Mouse (Mus musculus) heart, postnatal 0 days (tissue): ENCODE results near the gene H13. TPM values are rescaled to one million over a fixed set of nuclear protein-coding genes. Genes with fewer than 3 reads are reported as not detected.

Experiments
- ATAC-seq: fragments of 200-750 bp; cut with Nextera tagmentation; 2 replicates; pipeline ENCODE4 v1.8.0; 2017; ENCODE audit warnings: low read depth, moderate number of reproducible peaks, moderate library complexity; ENCODE audit not compliant: insufficient read depth
- DNase-seq: peaks from one replicate; pipeline ENCODE4 v3.0.0-alpha.2; 2016; ENCODE audit warnings: low spot score
- H3K27ac ChIP-seq: fragments of 300-500 bp; sonication (generic); 2 replicates; pipeline ENCODE4 v1.5.1; 2014; ENCODE audit warnings: low read depth, mild to moderate bottlenecking
- H3K27me3 ChIP-seq: fragments of 300-500 bp; sonication (generic); 2 replicates; pipeline ENCODE4 v1.6.1; 2014; ENCODE audit warnings: low read length, mixed read lengths; ENCODE audit not compliant: control insufficient read depth, insufficient read depth
- H3K36me3 ChIP-seq: fragments of 300-500 bp; sonication (generic); replicated peaks from 2 replicates; pipeline ENCODE4 v1.6.1; 2014; ENCODE audit warnings: low read length, mixed read lengths; ENCODE audit not compliant: control insufficient read depth, insufficient read depth
- H3K4me1 ChIP-seq: fragments of 300-500 bp; sonication (generic); 2 replicates; pipeline ENCODE4 v1.6.1; 2014; ENCODE audit warnings: antibody characterized with exemption; ENCODE audit not compliant: control insufficient read depth, insufficient read depth
- H3K4me2 ChIP-seq: fragments of 300-500 bp; sonication (generic); 2 replicates; pipeline ENCODE4 v1.6.1; 2014; ENCODE audit warnings: low read depth, mild to moderate bottlenecking, low read length, moderate library complexity
- H3K4me3 ChIP-seq: fragments of 300-500 bp; sonication (generic); 2 replicates; pipeline ENCODE4 v1.5.1; 2014; ENCODE audit warnings: low read depth, low read length
- H3K9ac ChIP-seq: fragments of 300-500 bp; sonication (generic); replicated peaks from 2 replicates; pipeline ENCODE4 v1.6.1; 2014; ENCODE audit warnings: low read depth, low read length, mixed read lengths
- H3K9me3 ChIP-seq: fragments of 300-500 bp; sonication (generic); replicated peaks from 2 replicates; pipeline ENCODE4 v1.6.1; 2016; ENCODE audit warnings: low read length; ENCODE audit not compliant: control insufficient read depth
- CTCF ChIP-seq: IDR thresholded peaks from 2 replicates; pipeline ENCODE4 v1.5.1; 2016; ENCODE audit warnings: antibody characterized with exemption, control low read depth, low read depth
- EP300 ChIP-seq: IDR thresholded peaks from 2 replicates; pipeline ENCODE4 v1.6.1; 2016; ENCODE audit warnings: antibody characterized with exemption, low read depth
- WGBS: fragments of 180-500 bp; shearing (Covaris S2); extraction: QIAGEN DNeasy Blood & Tissue Kit; methylation state at CpG from one replicate; pipeline ENCODE4 v1.1.7; 2014; 5-methylcytosine and 5-hydroxymethylcytosine counted together
- polyA plus RNA-seq: library from polyadenylated mRNA; unstranded; fragments of >200 nt; fragmentation: Nextera tagmentation; extraction: Ambion mirVana; gene quantifications from 2 replicates; pipeline ENCODE4 v1.2.1, GENCODE M21; 2015
- total RNA-seq: library from RNA; depleted of rRNA; stranded (reverse); fragments of >200 nt; gene quantifications from 2 replicates; pipeline ENCODE4 v1.2.3, GENCODE M21; 2014; ENCODE audit warnings: low replicate concordance

Gene H13
- total and polyA plus RNA-seq, 2 experiments from 2014 or later = 55.0 to 68.6 TPM

DNA sequence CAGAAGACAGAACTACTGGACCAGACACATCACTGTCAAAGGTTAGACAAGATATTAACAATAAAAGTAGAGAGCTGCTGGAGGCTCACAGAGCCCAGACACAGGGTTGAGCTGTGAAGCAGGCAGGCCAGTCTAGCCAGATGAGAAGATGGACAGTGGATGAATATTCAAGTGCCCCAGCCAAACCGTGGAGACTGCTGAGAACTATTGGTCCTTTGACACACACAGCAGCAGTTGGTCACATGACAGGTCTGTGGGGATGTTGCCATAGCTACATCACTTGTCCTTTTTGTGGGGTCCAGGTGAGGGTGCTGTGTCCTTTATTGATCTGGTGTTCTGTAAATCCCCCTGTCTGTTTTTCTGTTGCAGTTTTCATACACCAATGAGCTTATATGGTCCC is 44.0 kb upstream of the H13 start:
- no peak for TF ChIP-seq EP300
- no peak for TF ChIP-seq CTCF
- peaks cover 37% of the 10 kb centered on the region for H3K27me3 ChIP-seq

GRCm38 (mm10) chr2:152626774-152627591 is 42.3 kb upstream of the H13 start, which contains the start of gene Rem1:
TSS of gene Rem1 (plus strand) at chr2:152626951.
- H3K4me2 ChIP-seq = peak within 1 kb of the TSS; percentile 67
- TF ChIP-seq CTCF (no peak), EP300 (no peak)
- WGBS = 1% methylated on average over 57 of the region's 59 CpGs
- H3K9ac ChIP-seq = peak within 1 kb of the TSS; percentile 48
- H3K36me3 ChIP-seq = no peaks in the 10 kb centered on the region
- DNase-seq (peak; percentile 15), ATAC-seq (peak; percentile 62)
- 0 out of 2 replicates have a peak, but pooled peaks cover 4% of the 10 kb centered on the region for H3K9me3 ChIP-seq
- peaks cover 37% of the 10 kb centered on the region for H3K27me3 ChIP-seq
- peak within 1 kb of the TSS; percentile 57 for H3K4me3 ChIP-seq
- H3K27ac ChIP-seq = peak within 1 kb of the TSS; percentile 39
- H3K4me1 ChIP-seq = 0 out of 2 replicates have a peak, but pooled peaks cover 6% of the 10 kb centered on the region

More for the DNA sequence above, 44.0 kb upstream of the H13 start:
- DNase-seq = no peak
- 19% methylated on average over 1 of the region's 1 CpGs for WGBS
- ATAC-seq = no peak
- H3K4me2 ChIP-seq = no peak overlapping the region
- no peak overlapping the region for H3K9ac ChIP-seq
- H3K4me1 ChIP-seq = 0 out of 2 replicates have a peak, but pooled peaks cover 6% of the 10 kb centered on the region
- no peaks in the 10 kb centered on the region for H3K36me3 ChIP-seq
- no peak overlapping the region for H3K27ac ChIP-seq
- H3K4me3 ChIP-seq = no peak overlapping the region
- H3K9me3 ChIP-seq = 0 out of 2 replicates have a peak, but pooled peaks cover 4% of the 10 kb centered on the region

GRCm38 (mm10) chr2:152628066-152628465 is 41.2 kb upstream of the H13 start:
- DNase-seq (no peak), ATAC-seq (no peak)
- H3K27me3 ChIP-seq = peaks cover 42% of the 10 kb centered on the region
- peak overlapping the region; percentile 48 for H3K9ac ChIP-seq
- peak overlapping the region; percentile 57 for H3K4me3 ChIP-seq
- H3K4me2 ChIP-seq = peak overlapping the region; percentile 67
- TF ChIP-seq EP300 = no peak
- TF ChIP-seq CTCF = no peak
- no peaks in the 10 kb centered on the region for H3K36me3 ChIP-seq
- H3K4me1 ChIP-seq = 0 out of 2 replicates have a peak, but pooled peaks cover 8% of the 10 kb centered on the region
- H3K9me3 ChIP-seq = 0 out of 2 replicates have a peak, but pooled peaks cover 4% of the 10 kb centered on the region
- H3K27ac ChIP-seq = peak overlapping the region; percentile 39
- WGBS = 40% methylated on average over 17 of the region's 17 CpGs

DNA sequence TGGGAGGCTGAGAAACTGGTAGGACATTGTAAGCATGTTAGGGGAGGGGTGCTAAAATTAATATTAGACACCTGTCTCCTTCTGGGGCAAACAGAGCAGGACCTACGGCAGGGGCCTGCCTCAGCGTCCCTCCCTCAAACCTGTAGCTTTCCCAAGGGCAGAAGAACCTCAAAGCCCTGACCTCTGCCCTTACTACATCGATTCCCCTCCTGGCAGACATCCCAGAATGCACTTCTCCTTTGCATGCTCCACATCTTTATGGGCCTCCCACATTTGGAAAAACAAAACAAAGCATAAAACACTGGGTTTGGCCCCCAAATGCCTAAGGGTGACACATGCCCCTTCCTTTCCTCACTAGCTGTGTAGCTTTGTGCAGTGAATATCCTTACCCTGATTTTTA is 40.0 kb upstream of the H13 start:
- Histone ChIP-seq H3K36me3 (no peaks in the 10 kb centered on the region), H3K4me2 (peak overlapping the region; percentile 67), H3K9ac (no peak overlapping the region), H3K27me3 (peaks cover 41% of the 10 kb centered on the region), H3K4me3 (no peak overlapping the region), H3K27ac (no peak overlapping the region), H3K9me3 (no peaks in the 10 kb centered on the region), H3K4me1 (peaks cover 12% of the 10 kb centered on the region; the same call in 1 of the 2 replicates)
- TF ChIP-seq EP300 = no peak
- TF ChIP-seq CTCF = no peak
- DNase-seq (no peak), ATAC-seq (no peak)
- 60% methylated on average over 3 of the region's 3 CpGs for WGBS

DNA sequence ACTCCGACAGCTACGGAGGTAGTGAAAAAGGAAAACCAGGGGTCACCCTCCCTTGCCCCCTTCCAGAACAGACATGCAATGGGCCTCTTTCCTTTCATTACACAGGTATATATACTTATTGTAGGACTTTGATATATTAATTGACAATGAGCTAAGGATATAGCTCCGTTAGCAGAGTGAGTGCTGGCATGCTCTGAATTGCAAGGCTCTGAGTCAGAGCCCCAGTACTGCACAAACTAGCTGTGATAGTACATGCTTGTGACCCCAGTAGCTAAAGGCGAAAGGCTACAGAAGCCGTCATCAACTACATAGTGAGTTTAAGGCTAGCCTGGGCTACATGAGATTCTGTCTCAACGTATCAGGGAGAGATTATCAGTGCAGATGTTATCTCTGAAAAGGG is 39.4 kb upstream of the H13 start:
- Histone ChIP-seq H3K27ac (no peak overlapping the region), H3K36me3 (no peaks in the 10 kb centered on the region), H3K4me1 (peaks cover 12% of the 10 kb centered on the region; the same call in 1 of the 2 replicates), H3K9ac (no peak overlapping the region), H3K4me2 (0 out of 2 replicates have a peak overlapping the region, but pooled peaks have one; percentile 8), H3K4me3 (no peak overlapping the region), H3K9me3 (no peaks in the 10 kb centered on the region), H3K27me3 (peaks cover 37% of the 10 kb centered on the region)
- 68% methylated on average over 6 of the region's 6 CpGs for WGBS
- TF ChIP-seq EP300 (no peak), CTCF (no peak)
- ATAC-seq = no peak
- no peak for DNase-seq
